Mouse (Mus musculus): Measurements from ENCODE around the gene Cnn2.

DNA sequence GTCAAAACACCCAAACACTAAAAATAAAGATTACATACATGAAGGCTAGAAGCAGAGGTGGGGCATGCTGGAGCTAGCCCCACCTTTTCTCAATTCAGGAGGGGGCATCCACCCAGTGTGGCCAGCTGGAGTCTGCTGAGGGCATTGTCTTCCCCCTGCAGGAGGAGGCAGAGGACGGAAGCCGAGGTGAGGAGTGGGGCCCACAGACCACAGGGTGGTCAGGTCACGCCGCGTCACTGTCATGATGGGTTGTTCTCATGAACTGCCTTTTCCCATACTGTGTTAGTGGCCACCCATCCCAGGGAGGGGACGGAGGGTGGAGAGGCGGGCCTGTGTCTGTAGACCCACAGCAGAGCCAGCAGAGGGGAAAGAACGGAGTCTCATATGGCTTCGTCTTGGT, 41.8 kb downstream of the Cnn2 start:
- no peak for TF ChIP-seq CTCF (IDR thresholded peaks at IDR 0.05; ENCODE audit: low read depth)
- TF ChIP-seq EP300 (IDR thresholded peaks at IDR 0.05; ENCODE audit: low read depth), result no peak
